Mouse (Mus musculus) liver, adult 2 months (tissue): ENCODE results near the gene Slc6a18.

ENCODE experiments used
- CTCF ChIP-seq: fragments of 200-500 bp; IDR thresholded peaks from 2 replicates; pipeline ENCODE4 v1.5.1; 2011; ENCODE audit warnings: low read depth, low read length, control low read depth
- POLR2A ChIP-seq: fragments of 200-500 bp; IDR thresholded peaks from 2 replicates; pipeline ENCODE4 v1.6.1; 2011; ENCODE audit warnings: low read length, control low read depth; ENCODE audit not compliant: insufficient read depth; ENCODE audit errors: extremely low read depth

GRCm38 (mm10) chr13:73683682-73684081, 5.9 kb upstream of the Slc6a18 start:
- TF ChIP-seq POLR2A (no peak), CTCF (no peak)
